ENCODE assay signal across 34 mouse cellular contexts in genomic region chr16:4960260-4960659, GRCm38 (mm10). TPM values are rescaled to one million over a fixed set of nuclear protein-coding genes. Genes with fewer than 3 reads are reported as not detected.
DNase-seq lines count a peak whose midpoint lies in the region; ATAC-seq and TF ChIP-seq lines count a peak whose summit lies in the region.
"Had no signal": no experiment of that assay in that cellular context is flagged by ENCODE, and none has a peak within 500 bp of the region (broad histone marks: within the 10 kb centered on the region; RNA-seq: fewer than 3 reads in every experiment).

No protein-coding gene starts in this region.

- 81% methylated on average over 8 of the region's 8 CpGs for WGBS in hindbrain, postnatal 0 days
- WGBS in hindbrain, embryonic 10.5 days: 93% methylated on average over 8 of the region's 8 CpGs
- WGBS in macrophage (ENCODE audit: missing documents): 71% methylated on average over 8 of the region's 8 CpGs
- 91% methylated on average over 8 of the region's 8 CpGs for WGBS in forebrain, embryonic 15.5 days

- H3K27me3 ChIP-seq in hindbrain, postnatal 0 days (ENCODE audit: insufficient read depth, low read length): no peaks in the 10 kb centered on the region
- H3K27me3 ChIP-seq in hindbrain, embryonic 10.5 days (ENCODE audit: insufficient read depth, poor library complexity, severe bottlenecking): no peaks in the 10 kb centered on the region
- H3K27me3 ChIP-seq in megakaryocyte, embryonic 14.5 days (replicated peaks): no peaks in the 10 kb centered on the region
- no peaks in the 10 kb centered on the region for H3K27me3 ChIP-seq in forebrain, embryonic 15.5 days
- H3K27me3 ChIP-seq: CH12.LX; embryonic facial prominence, embryonic 13.5 days; embryonic facial prominence, embryonic 15.5 days; forebrain, embryonic 12.5 days; Patski had no signal

- peak; percentile 44 for DNase-seq in gastrocnemius, adult 2 months
- no peak for DNase-seq in gastrocnemius, adult 18-20 months (ENCODE audit: low spot score)
- no peak for DNase-seq in hindbrain, postnatal 0 days (ENCODE audit: low spot score)
- DNase-seq in hindbrain, embryonic 10.5 days (ENCODE audit: low spot score): no peak
- DNase-seq: adrenal gland, adult 8-10 months; adrenal gland, postnatal 14 days; B cell, adult 2 months; cerebellum, adult 11 months; cerebellum, adult 18-20 months; cerebellum, adult 8-10 months; cerebellum, adult 9-11 months; cerebellum, postnatal 14 days; cerebellum, postnatal 36 days; embryo, embryonic 11 days had no signal

- H3K36me3 ChIP-seq in hindbrain, postnatal 0 days (ENCODE audit: insufficient read depth, low read length): peaks cover 24% of the 10 kb centered on the region; the same call in 1 of the 2 replicates
- H3K36me3 ChIP-seq in hindbrain, embryonic 10.5 days: peaks cover 48% of the 10 kb centered on the region
- H3K36me3 ChIP-seq in megakaryocyte, embryonic 14.5 days (replicated peaks; ENCODE audit: low read length): peaks cover 54% of the 10 kb centered on the region
- H3K36me3 ChIP-seq in macrophage (ENCODE audit: inconsistent target): peaks cover 24% of the 10 kb centered on the region
- H3K36me3 ChIP-seq in forebrain, embryonic 15.5 days: peaks cover 15% of the 10 kb centered on the region

- 0 out of 2 replicates have a peak overlapping the region, but pooled peaks have one; percentile 3 for H3K27ac ChIP-seq in gastrocnemius, adult 2 months
- no peak overlapping the region for H3K27ac ChIP-seq in hindbrain, postnatal 0 days
- H3K27ac ChIP-seq in hindbrain, embryonic 10.5 days: no peak overlapping the region
- H3K27ac ChIP-seq in macrophage: 0 out of 2 replicates have a peak overlapping the region, but pooled peaks have one; percentile 13
- no peak overlapping the region for H3K27ac ChIP-seq in forebrain, embryonic 15.5 days (replicated peaks)
- H3K27ac ChIP-seq: embryonic facial prominence, embryonic 13.5 days; embryonic facial prominence, embryonic 15.5 days; forebrain, embryonic 10.5 days; forebrain, embryonic 12.5 days had no signal

- peaks cover 74% of the 10 kb centered on the region for H3K79me2 ChIP-seq in macrophage (ENCODE audit: inconsistent target)

- ATAC-seq in hindbrain, postnatal 0 days: no peak
- no peak for ATAC-seq in megakaryocyte, adult 5-6 weeks (ENCODE audit: poor library complexity, severe bottlenecking)
- no peak for ATAC-seq in forebrain, embryonic 15.5 days (replicated peaks)
- ATAC-seq: activated CD4-positive, CD25-positive, alpha-beta regulatory T cell, adult 4 months; CD4-positive, CD25-positive, alpha-beta regulatory T cell, adult 4 months; forebrain, embryonic 14.5 days; Patski had no signal

- intact Hi-C loops in gastrocnemius, adult 2 months (cut with DNase I): no loop called here

- peaks cover 8% of the 10 kb centered on the region; the same call in 1 of the 2 replicates for H3K4me1 ChIP-seq in hindbrain, postnatal 0 days (ENCODE audit: insufficient read depth, low read length)
- H3K4me1 ChIP-seq in hindbrain, embryonic 10.5 days (replicated peaks): peaks cover 24% of the 10 kb centered on the region
- peaks cover 78% of the 10 kb centered on the region for H3K4me1 ChIP-seq in megakaryocyte, embryonic 14.5 days
- H3K4me1 ChIP-seq in forebrain, embryonic 15.5 days: peaks cover 22% of the 10 kb centered on the region

- H3K9ac ChIP-seq in hindbrain, postnatal 0 days (replicated peaks; ENCODE audit: low read length): 0 out of 2 replicates have a peak overlapping the region, but pooled peaks have one; percentile 9
- no peak overlapping the region for H3K9ac ChIP-seq in forebrain, embryonic 15.5 days (replicated peaks)
- H3K9ac ChIP-seq: embryonic facial prominence, embryonic 13.5 days; embryonic facial prominence, embryonic 15.5 days; forebrain, embryonic 12.5 days had no signal

- H3K9me3 ChIP-seq in hindbrain, postnatal 0 days (ENCODE audit: low read length): no peaks in the 10 kb centered on the region
- H3K9me3 ChIP-seq in hindbrain, embryonic 10.5 days: no peaks in the 10 kb centered on the region
- H3K9me3 ChIP-seq in megakaryocyte, embryonic 14.5 days: no peaks in the 10 kb centered on the region
- no peaks in the 10 kb centered on the region for H3K9me3 ChIP-seq in forebrain, embryonic 15.5 days
- H3K9me3 ChIP-seq: embryonic facial prominence, embryonic 13.5 days; embryonic facial prominence, embryonic 15.5 days; forebrain, embryonic 10.5 days; forebrain, embryonic 12.5 days; G1E had no signal

- no peak overlapping the region for H3K4me3 ChIP-seq in gastrocnemius, adult 2 months
- H3K4me3 ChIP-seq in hindbrain, postnatal 0 days (ENCODE audit: low read length): no peak overlapping the region
- H3K4me3 ChIP-seq in hindbrain, embryonic 10.5 days: no peak overlapping the region
- H3K4me3 ChIP-seq in megakaryocyte, embryonic 14.5 days (replicated peaks): peak overlapping the region; percentile 68
- H3K4me3 ChIP-seq in macrophage (ENCODE audit: inconsistent target): no peak overlapping the region
- H3K4me3 ChIP-seq in forebrain, embryonic 15.5 days: no peak overlapping the region
- H3K4me3 ChIP-seq: embryonic facial prominence, embryonic 13.5 days; embryonic facial prominence, embryonic 15.5 days; erythroblast, embryonic 14.5 days; forebrain, embryonic 10.5 days; forebrain, embryonic 12.5 days had no signal

- no peak overlapping the region for H3K4me2 ChIP-seq in hindbrain, postnatal 0 days (ENCODE audit: low read depth, low read length)
- no peak overlapping the region for H3K4me2 ChIP-seq in forebrain, embryonic 15.5 days (replicated peaks)
- H3K4me2 ChIP-seq: embryonic facial prominence, embryonic 13.5 days; embryonic facial prominence, embryonic 15.5 days; forebrain, embryonic 12.5 days had no signal

- TF ChIP-seq CTCF in gastrocnemius, adult 2 months (IDR thresholded peaks at IDR 0.05): no peak
- no peak for TF ChIP-seq CTCF in hindbrain, postnatal 0 days (IDR thresholded peaks at IDR 0.05; ENCODE audit: low read depth)

RNA-seq across cellular contexts. Expression of gene Anks3, which starts 3.7 kb away (rescaled TPM):
- 10 to 100 TPM; 12.8 to 16.7 TPM for total RNA-seq in gastrocnemius, adult 2 months (2021)
- total RNA-seq in gastrocnemius, adult 18-20 months (2021): 10 to 100 TPM in 1 of 2 experiments, 1 to 10 TPM in 1; 9.2 to 10.7 TPM
- 35.0 and 47.7 TPM in 2 replicates for total RNA-seq in hindbrain, postnatal 0 days (2014; rRNA removed)
- polyA plus RNA-seq in hindbrain, postnatal 0 days (2015; fragmentation: Nextera tagmentation; extraction: Ambion mirVana): 38.0 and 44.1 TPM in 2 replicates
- polyA plus RNA-seq in hindbrain, embryonic 10.5 days (2016; fragmentation: Nextera tagmentation; extraction: Ambion mirVana): 52.3 and 60.0 TPM in 2 replicates
- 18.6 and 22.6 TPM in 2 replicates for polyA plus RNA-seq in megakaryocyte, embryonic 14.5 days (2012; ENCODE audit: insufficient read depth, low replicate concordance)
- total RNA-seq in megakaryocyte, adult 5-6 weeks (2015): 13.7 and 15.0 TPM in 2 replicates
- 15.6 and 19.0 TPM in 2 replicates for total RNA-seq in megakaryocyte, adult 5-6 weeks (2017)
- 100 to 1,000 TPM in 21 of 26 experiments, 10 to 100 TPM in 5; 82.2 to 241 (median 140) TPM for total RNA-seq in macrophage (2018; cell fraction: chromatin; rRNA removed)
- 10 to 100 TPM in 11 of 26 experiments, 1 to 10 TPM in 15; 2.8 to 17.9 (median 9.8) TPM for total RNA-seq in macrophage (2018; cell fraction: cytosol; rRNA removed)
- total RNA-seq in macrophage (2018; cell fraction: nucleus; rRNA removed): 100 to 1,000 TPM in 5 of 26 experiments, 10 to 100 TPM in 21; 35.6 to 129 (median 71.5) TPM
- polyA plus RNA-seq in macrophage (2018): 9.0 to 21.1 TPM (median 12.1 TPM) in 3 replicates
- polyA plus RNA-seq in forebrain, embryonic 15.5 days (2015; fragmentation: Nextera tagmentation; extraction: Ambion mirVana): 79.9 and 80.7 TPM in 2 replicates

RNA-seq across cellular contexts. Expression of gene Nudt16l1, which starts 21.7 kb away (rescaled TPM):
- total RNA-seq in gastrocnemius, adult 2 months (2021): 10 to 100 TPM; 10.5 to 13.7 TPM
- total RNA-seq in gastrocnemius, adult 18-20 months (2021): 10 to 100 TPM; 10.1 to 12.5 TPM
- total RNA-seq in hindbrain, postnatal 0 days (2014; rRNA removed): 29.8 and 43.0 TPM in 2 replicates
- polyA plus RNA-seq in hindbrain, postnatal 0 days (2015; fragmentation: Nextera tagmentation; extraction: Ambion mirVana): 119 and 121 TPM in 2 replicates
- 141 and 145 TPM in 2 replicates for polyA plus RNA-seq in hindbrain, embryonic 10.5 days (2016; fragmentation: Nextera tagmentation; extraction: Ambion mirVana)
- 13.9 and 30.1 TPM in 2 replicates for polyA plus RNA-seq in megakaryocyte, embryonic 14.5 days (2012; ENCODE audit: insufficient read depth, low replicate concordance)
- 16.7 and 22.9 TPM in 2 replicates for total RNA-seq in megakaryocyte, adult 5-6 weeks (2015)
- 10.2 and 14.0 TPM in 2 replicates for total RNA-seq in megakaryocyte, adult 5-6 weeks (2017)
- 10 to 100 TPM; 12.9 to 50.6 (median 28.1) TPM for total RNA-seq in macrophage (2018; cell fraction: chromatin; rRNA removed)
- total RNA-seq in macrophage (2018; cell fraction: cytosol; rRNA removed): 10 to 100 TPM; 24.5 to 63.6 (median 37.5) TPM
- 10 to 100 TPM; 14.8 to 50.2 (median 28.0) TPM for total RNA-seq in macrophage (2018; cell fraction: nucleus; rRNA removed)
- 17.1 to 56.6 TPM (median 39.4 TPM) in 3 replicates for polyA plus RNA-seq in macrophage (2018)
- 138 and 139 TPM in 2 replicates for polyA plus RNA-seq in forebrain, embryonic 15.5 days (2015; fragmentation: Nextera tagmentation; extraction: Ambion mirVana)

RNA-seq across cellular contexts. Expression of gene Sept12, which starts 37.4 kb away (rescaled TPM):
- not detected for total RNA-seq in gastrocnemius, adult 2 months (2021)
- not detected for total RNA-seq in gastrocnemius, adult 18-20 months (2021)
- not detected in 2 replicates for total RNA-seq in hindbrain, postnatal 0 days (2014; rRNA removed)
- not detected in 2 replicates for polyA plus RNA-seq in hindbrain, postnatal 0 days (2015; fragmentation: Nextera tagmentation; extraction: Ambion mirVana)
- polyA plus RNA-seq in hindbrain, embryonic 10.5 days (2016; fragmentation: Nextera tagmentation; extraction: Ambion mirVana): 0.05 TPM in 1 of 2 replicates, not detected in the other
- polyA plus RNA-seq in megakaryocyte, embryonic 14.5 days (2012; ENCODE audit: insufficient read depth, low replicate concordance): not detected in 2 replicates
- total RNA-seq in megakaryocyte, adult 5-6 weeks (2015): not detected in 2 replicates
- not detected in 2 replicates for total RNA-seq in megakaryocyte, adult 5-6 weeks (2017)
- total RNA-seq in macrophage (2018; cell fraction: chromatin; rRNA removed): not detected
- not detected for total RNA-seq in macrophage (2018; cell fraction: cytosol; rRNA removed)
- not detected for total RNA-seq in macrophage (2018; cell fraction: nucleus; rRNA removed)
- polyA plus RNA-seq in macrophage (2018): not detected in 3 replicates
- not detected in 2 replicates for polyA plus RNA-seq in forebrain, embryonic 15.5 days (2015; fragmentation: Nextera tagmentation; extraction: Ambion mirVana)
- total RNA-seq: adrenal gland, adult 18-20 months; adrenal gland, adult 8-10 months; adrenal gland, postnatal 14 days; adrenal gland, postnatal 36 days; common myeloid progenitor, adult 5-6 weeks had no signal
- polyA plus RNA-seq: activated CD4-positive, CD25-positive, alpha-beta regulatory T cell, adult 4 months; brain, embryonic 14.5 days; CD4-positive, CD25-positive, alpha-beta regulatory T cell, adult 4 months; embryonic facial prominence, embryonic 11.5 days; embryonic facial prominence, embryonic 13.5 days; embryonic facial prominence, embryonic 15.5 days; erythroblast, embryonic 14.5 days; forebrain, embryonic 10.5 days; forebrain, embryonic 12.5 days; forebrain, embryonic 14.5 days had no signal

RNA-seq across cellular contexts. Expression of gene Smim22, which starts 46.8 kb away (rescaled TPM):
- total RNA-seq in gastrocnemius, adult 2 months (2021): not detected
- not detected for total RNA-seq in gastrocnemius, adult 18-20 months (2021)
- total RNA-seq in hindbrain, postnatal 0 days (2014; rRNA removed): not detected in 2 replicates
- polyA plus RNA-seq in hindbrain, postnatal 0 days (2015; fragmentation: Nextera tagmentation; extraction: Ambion mirVana): 6.5 and 6.6 TPM in 2 replicates
- polyA plus RNA-seq in hindbrain, embryonic 10.5 days (2016; fragmentation: Nextera tagmentation; extraction: Ambion mirVana): 4.6 and 5.4 TPM in 2 replicates
- polyA plus RNA-seq in megakaryocyte, embryonic 14.5 days (2012; ENCODE audit: insufficient read depth, low replicate concordance): not detected in 2 replicates
- not detected in 2 replicates for total RNA-seq in megakaryocyte, adult 5-6 weeks (2015)
- total RNA-seq in megakaryocyte, adult 5-6 weeks (2017): not detected in 2 replicates
- total RNA-seq in macrophage (2018; cell fraction: chromatin; rRNA removed): not detected
- not detected for total RNA-seq in macrophage (2018; cell fraction: cytosol; rRNA removed)
- total RNA-seq in macrophage (2018; cell fraction: nucleus; rRNA removed): not detected
- polyA plus RNA-seq in macrophage (2018): not detected in 3 replicates
- 1.0 and 1.1 TPM in 2 replicates for polyA plus RNA-seq in forebrain, embryonic 15.5 days (2015; fragmentation: Nextera tagmentation; extraction: Ambion mirVana)
- total RNA-seq: adrenal gland, adult 18-20 months; adrenal gland, adult 8-10 months; adrenal gland, postnatal 14 days; adrenal gland, postnatal 36 days; CH12.LX; common myeloid progenitor, adult 5-6 weeks; G1E had no signal
- polyA plus RNA-seq: activated CD4-positive, CD25-positive, alpha-beta regulatory T cell, adult 4 months; CD4-positive, CD25-positive, alpha-beta regulatory T cell, adult 4 months; erythroblast, embryonic 14.5 days; G1E; Patski had no signal

RNA-seq across cellular contexts. Expression of gene Rogdi, which starts 53.1 kb away (rescaled TPM):
- total RNA-seq in gastrocnemius, adult 2 months (2021): 1 to 10 TPM; 5.2 to 7.4 TPM
- total RNA-seq in gastrocnemius, adult 18-20 months (2021): 1 to 10 TPM; 4.9 to 5.7 TPM
- 105 and 126 TPM in 2 replicates for total RNA-seq in hindbrain, postnatal 0 days (2014; rRNA removed)
- polyA plus RNA-seq in hindbrain, postnatal 0 days (2015; fragmentation: Nextera tagmentation; extraction: Ambion mirVana): 142 and 148 TPM in 2 replicates
- polyA plus RNA-seq in hindbrain, embryonic 10.5 days (2016; fragmentation: Nextera tagmentation; extraction: Ambion mirVana): 63.7 and 108 TPM in 2 replicates
- polyA plus RNA-seq in megakaryocyte, embryonic 14.5 days (2012; ENCODE audit: insufficient read depth, low replicate concordance): 34.2 and 52.7 TPM in 2 replicates
- 75.8 and 80.5 TPM in 2 replicates for total RNA-seq in megakaryocyte, adult 5-6 weeks (2015)
- total RNA-seq in megakaryocyte, adult 5-6 weeks (2017): 28.1 and 38.9 TPM in 2 replicates
- 10 to 100 TPM in 19 of 26 experiments, 1 to 10 TPM in 7; 3.7 to 46.6 (median 20.6) TPM for total RNA-seq in macrophage (2018; cell fraction: chromatin; rRNA removed)
- total RNA-seq in macrophage (2018; cell fraction: cytosol; rRNA removed): 10 to 100 TPM in 15 of 26 experiments, 1 to 10 TPM in 11; 6.3 to 16.4 (median 11.0) TPM
- total RNA-seq in macrophage (2018; cell fraction: nucleus; rRNA removed): 10 to 100 TPM in 20 of 26 experiments, 1 to 10 TPM in 6; 4.1 to 44.8 (median 16.4) TPM
- 10.0 to 27.5 TPM (median 22.6 TPM) in 3 replicates for polyA plus RNA-seq in macrophage (2018)
- 91.4 and 99.8 TPM in 2 replicates for polyA plus RNA-seq in forebrain, embryonic 15.5 days (2015; fragmentation: Nextera tagmentation; extraction: Ambion mirVana)

Comparison
In these comparisons a context has a peak if more than half of its experiments do, and no peak if none do; other contexts are left out.
1. H3K27ac ChIP-seq: peak in gastrocnemius, adult 2 months (single experiment) and macrophage (single experiment); none in hindbrain, postnatal 0 days (single experiment), hindbrain, embryonic 10.5 days (single experiment) and forebrain, embryonic 15.5 days (single experiment).